ENCODE assay signal across 21 mouse cellular contexts in the genomic region with DNA sequence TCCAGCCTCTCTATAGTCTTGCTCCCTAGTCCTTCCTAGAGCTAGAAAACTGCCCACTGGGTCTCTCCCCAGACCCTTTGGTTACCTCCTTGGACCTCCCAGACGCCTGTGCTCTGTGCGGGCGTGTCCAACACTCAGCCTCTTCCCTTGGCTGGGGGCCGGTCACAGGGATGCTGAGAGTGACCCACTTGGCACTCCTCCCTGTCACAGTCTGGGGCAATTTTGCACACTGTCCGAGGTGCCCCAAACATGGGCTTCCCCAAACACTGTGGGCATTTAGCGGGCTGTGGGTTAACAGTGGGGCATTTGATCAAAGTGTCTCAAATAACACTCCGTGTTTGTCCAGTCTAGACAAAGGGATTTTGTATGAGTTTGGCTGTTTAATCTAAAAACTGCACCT. TPM values are rescaled to one million over a fixed set of nuclear protein-coding genes. Genes with fewer than 3 reads are reported as not detected.
"Had no signal": no experiment of that assay in that cellular context is flagged by ENCODE, and none has a peak within 500 bp of the region (broad histone marks: within the 10 kb centered on the region; RNA-seq: fewer than 3 reads in every experiment).

No protein-coding gene starts in this region.

- H3K9me3 ChIP-seq: lung, embryonic 15.5 days; midbrain, embryonic 13.5 days; midbrain, embryonic 15.5 days; neural tube, embryonic 12.5 days; stomach, embryonic 15.5 days had no signal

- H3K4me1 ChIP-seq: liver, embryonic 15.5 days; lung, embryonic 15.5 days; midbrain, embryonic 13.5 days; midbrain, embryonic 15.5 days; neural tube, embryonic 12.5 days; stomach, embryonic 15.5 days had no signal

- H3K36me3 ChIP-seq: liver, embryonic 15.5 days; lung, embryonic 15.5 days; midbrain, embryonic 13.5 days; midbrain, embryonic 15.5 days; neural tube, embryonic 12.5 days; stomach, embryonic 15.5 days had no signal

- H3K4me2 ChIP-seq: liver, embryonic 15.5 days; lung, embryonic 15.5 days; midbrain, embryonic 11.5 days; midbrain, embryonic 13.5 days; midbrain, embryonic 15.5 days; neural tube, embryonic 12.5 days; stomach, embryonic 15.5 days had no signal

- ATAC-seq: liver, postnatal 0 days; lung, postnatal 0 days; midbrain, embryonic 13.5 days; midbrain, embryonic 15.5 days had no signal

- H3K9ac ChIP-seq: liver, embryonic 15.5 days; liver, postnatal 0 days; lung, embryonic 15.5 days; midbrain, embryonic 13.5 days; midbrain, embryonic 15.5 days; neural tube, embryonic 12.5 days; stomach, embryonic 15.5 days had no signal

- H3K4me3 ChIP-seq: liver, embryonic 15.5 days; lung, embryonic 15.5 days; midbrain, embryonic 13.5 days; midbrain, embryonic 15.5 days; neural tube, embryonic 12.5 days; stomach, embryonic 15.5 days had no signal

- H3K27ac ChIP-seq: liver, embryonic 15.5 days; lung, embryonic 15.5 days; macrophage; midbrain, embryonic 13.5 days; midbrain, embryonic 15.5 days; neural tube, embryonic 12.5 days; stomach, embryonic 15.5 days; stomach, postnatal 0 days had no signal

- H3K27me3 ChIP-seq: liver, embryonic 15.5 days; lung, embryonic 15.5 days; midbrain, embryonic 13.5 days; midbrain, embryonic 15.5 days; neural tube, embryonic 12.5 days; stomach, embryonic 15.5 days had no signal

- DNase-seq: liver, postnatal 0 days; lung, adult 2 months; lung, postnatal 14 days; lung, postnatal 36 days; thymus, adult 2 months; thymus, postnatal 25 days; thymus, postnatal 4 days had no signal

RNA-seq across cellular contexts. Expression of a gene that starts 29.1 kb away (rescaled TPM):
- total RNA-seq: megakaryocyte progenitor cell, adult 5-6 weeks; monocyte, adult 5-6 weeks; neutrophil, adult 5-6 weeks had no signal
- polyA plus RNA-seq: liver, postnatal 0 days; macrophage; testis, adult 2 months had no signal
